Mouse (Mus musculus) intestine, embryonic 14.5 days (tissue): ENCODE measurements around the gene Tenm3. TPM values are rescaled to one million over a fixed set of nuclear protein-coding genes. Genes with fewer than 3 reads are reported as not detected.
A peak's percentile ranks its signal among the peaks of the same experiment; 100 is the strongest.

Source experiments
- ATAC-seq: fragments of 200-750 bp; cut with Nextera tagmentation; replicated peaks from 2 replicates; pipeline ENCODE4 v1.8.0; 2017; ENCODE audit warnings: low read depth, moderate number of reproducible peaks, moderate TSS enrichment, moderate library complexity; ENCODE audit not compliant: low FRiP score, low TSS enrichment
- DNase-seq: peaks from one replicate; pipeline ENCODE4 v3.0.0-alpha.2; 2018; ENCODE audit warnings: low spot score
- H3K27ac ChIP-seq: fragments of 300-500 bp; sonication (generic); 2 replicates; pipeline ENCODE4 v1.5.1; 2014; ENCODE audit warnings: low read depth, mild to moderate bottlenecking, control low read depth
- H3K27me3 ChIP-seq: fragments of 300-500 bp; sonication (generic); replicated peaks from 2 replicates; pipeline ENCODE4 v1.6.1; 2014; ENCODE audit warnings: low read length, control low read depth; ENCODE audit not compliant: control insufficient read depth, insufficient read depth
- H3K36me3 ChIP-seq: fragments of 300-500 bp; sonication (generic); 2 replicates; pipeline ENCODE4 v1.6.1; 2014; ENCODE audit warnings: low read length, control low read depth; ENCODE audit not compliant: control insufficient read depth, insufficient read depth
- H3K4me1 ChIP-seq: fragments of 300-500 bp; sonication (generic); replicated peaks from 2 replicates; pipeline ENCODE4 v1.6.1; 2014; ENCODE audit warnings: low read length, control low read depth, mixed read lengths; ENCODE audit not compliant: control insufficient read depth, insufficient read depth
- H3K4me2 ChIP-seq: fragments of 300-500 bp; sonication (generic); 2 replicates; pipeline ENCODE4 v1.6.1; 2014; ENCODE audit warnings: low read length
- H3K4me3 ChIP-seq: fragments of 300-500 bp; sonication (generic); 2 replicates; pipeline ENCODE4 v1.5.1; 2014; ENCODE audit warnings: low read depth, low read length, control low read depth, mixed read lengths
- H3K9ac ChIP-seq: fragments of 300-500 bp; sonication (generic); 2 replicates; pipeline ENCODE4 v1.6.1; 2014; ENCODE audit warnings: mild to moderate bottlenecking, low read length
- H3K9me3 ChIP-seq: fragments of 300-500 bp; sonication (generic); 2 replicates; pipeline ENCODE4 v1.6.1; 2016; ENCODE audit warnings: low read length, control low read depth; ENCODE audit not compliant: control insufficient read depth
- WGBS: fragments of 180-500 bp; shearing (Covaris S2); extraction: QIAGEN DNeasy Blood & Tissue Kit; methylation state at CpG from one replicate; pipeline ENCODE4 v1.1.7; 2014; 5-methylcytosine and 5-hydroxymethylcytosine counted together
- polyA plus RNA-seq: library from polyadenylated mRNA; unstranded; fragments of >200 nt; fragmentation: Nextera tagmentation; extraction: Ambion mirVana; gene quantifications from 2 replicates; pipeline ENCODE4 v1.2.1, GENCODE M21; 2014

The Tenm3 gene
- polyA plus RNA-seq, 1 experiment from 2014 or later: 32.1 TPM

DNA sequence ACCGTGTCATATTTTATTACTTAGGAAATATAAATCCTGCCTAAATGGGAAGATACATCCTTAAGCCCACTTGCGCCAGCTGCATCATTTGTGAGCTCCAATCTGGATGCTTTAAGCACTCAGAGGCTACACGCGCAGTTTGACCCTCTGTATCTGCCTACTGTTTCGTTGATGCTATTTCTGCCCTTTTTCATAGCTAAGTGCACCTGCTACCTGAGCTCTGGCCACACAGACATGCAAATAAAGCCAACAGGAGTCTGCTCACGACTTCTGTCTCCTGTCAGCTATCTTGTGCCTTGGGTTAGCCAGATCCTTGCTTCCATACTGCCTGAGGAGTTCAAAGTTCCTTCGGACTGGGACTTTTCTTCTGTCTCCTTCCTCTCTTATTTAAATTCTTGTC is 547.4 kb downstream of the Tenm3 start:
- Histone ChIP-seq H3K9ac (no peak overlapping the region), H3K36me3 (peaks cover 58% of the 10 kb centered on the region), H3K4me3 (no peak overlapping the region), H3K27me3 (no peaks in the 10 kb centered on the region), H3K9me3 (0 out of 2 replicates have a peak, but pooled peaks cover 3% of the 10 kb centered on the region), H3K27ac (no peak overlapping the region), H3K4me2 (no peak overlapping the region), H3K4me1 (peaks cover 5% of the 10 kb centered on the region; the same call in 1 of the 2 replicates)
- ATAC-seq: no peak
- WGBS: 91% methylated on average over 7 of the region's 7 CpGs
- DNase-seq: peak; percentile 41

DNA sequence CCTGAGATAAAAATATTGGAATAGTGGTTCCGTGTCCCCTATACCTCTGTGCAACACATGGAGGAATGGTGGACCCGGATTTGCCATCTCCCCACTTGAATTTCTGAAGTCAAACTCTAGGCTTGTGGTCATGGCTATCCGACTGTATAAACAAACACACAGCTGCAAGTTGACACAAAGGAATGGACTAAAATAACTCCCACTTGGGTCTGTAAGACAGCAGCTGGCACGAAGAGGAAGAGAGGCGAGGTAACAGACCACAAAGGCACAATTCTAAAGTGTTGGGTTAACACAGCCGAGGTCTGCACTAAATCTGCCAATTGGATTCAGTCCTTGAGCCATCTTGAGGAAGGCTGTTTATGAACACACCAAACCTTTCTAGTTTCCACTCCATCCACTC is 548.2 kb downstream of the Tenm3 start:
- no peaks in the 10 kb centered on the region for H3K27me3 ChIP-seq
- H3K36me3 ChIP-seq: peaks cover 66% of the 10 kb centered on the region
- H3K9ac ChIP-seq: no peak overlapping the region
- ATAC-seq (no peak), DNase-seq (no peak)
- H3K9me3 ChIP-seq: 0 out of 2 replicates have a peak, but pooled peaks cover 3% of the 10 kb centered on the region
- no peak overlapping the region for H3K27ac ChIP-seq
- H3K4me1 ChIP-seq: peaks cover 2% of the 10 kb centered on the region; the same call in 1 of the 2 replicates
- 83% methylated on average over 6 of the region's 6 CpGs for WGBS
- no peak overlapping the region for H3K4me2 ChIP-seq
- H3K4me3 ChIP-seq: no peak overlapping the region

DNA sequence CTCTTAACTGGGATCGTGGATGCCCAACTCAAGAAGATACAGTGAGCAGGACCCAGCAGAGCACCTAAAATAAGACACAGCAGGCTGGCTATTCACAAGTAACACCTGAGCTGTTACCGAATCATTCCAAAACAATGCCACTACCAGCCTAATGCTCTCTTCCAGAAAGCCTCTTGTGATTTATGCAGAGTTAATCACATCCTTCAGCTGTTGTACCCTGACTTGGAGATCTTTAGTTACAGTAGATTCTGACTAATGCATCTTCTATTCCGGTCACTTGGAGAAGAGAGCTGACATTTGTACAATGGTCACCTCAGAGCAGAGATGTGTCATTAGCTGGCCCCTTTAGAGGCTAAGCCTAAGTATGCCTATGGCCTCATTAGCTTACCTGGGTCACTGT is 550.0 kb downstream of the Tenm3 start:
- H3K4me1 ChIP-seq: no peaks in the 10 kb centered on the region
- DNase-seq (no peak), ATAC-seq (no peak)
- peaks cover 60% of the 10 kb centered on the region for H3K36me3 ChIP-seq
- 0 out of 2 replicates have a peak, but pooled peaks cover 3% of the 10 kb centered on the region for H3K9me3 ChIP-seq
- H3K27ac ChIP-seq: no peak overlapping the region
- H3K4me2 ChIP-seq: no peak overlapping the region
- H3K4me3 ChIP-seq: no peak overlapping the region
- H3K9ac ChIP-seq: no peak overlapping the region
- WGBS: 94% methylated on average over 3 of the region's 3 CpGs
- H3K27me3 ChIP-seq: no peaks in the 10 kb centered on the region

DNA sequence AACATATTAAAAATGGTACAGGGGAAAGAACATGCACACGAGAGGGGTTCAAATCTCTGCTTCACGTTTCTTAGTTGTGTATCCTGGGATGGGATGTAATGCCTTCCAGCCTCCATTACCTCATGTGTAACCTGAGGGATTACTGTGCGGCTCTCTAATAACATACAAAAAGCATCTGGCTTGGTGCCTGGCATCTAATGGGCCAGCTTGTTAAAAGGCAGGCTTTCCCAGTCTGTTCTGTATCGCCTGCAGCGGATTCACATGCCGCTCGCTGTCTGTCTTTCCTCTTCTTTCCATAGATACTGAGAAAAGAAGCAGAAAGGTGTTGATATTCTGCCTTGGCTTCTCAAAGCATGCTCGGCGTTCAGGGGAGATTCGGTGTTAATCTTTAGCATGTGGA is 558.3 kb downstream of the Tenm3 start:
- H3K36me3 ChIP-seq: peaks cover 28% of the 10 kb centered on the region
- no peaks in the 10 kb centered on the region for H3K4me1 ChIP-seq
- H3K27ac ChIP-seq: no peak overlapping the region
- no peaks in the 10 kb centered on the region for H3K27me3 ChIP-seq
- H3K9me3 ChIP-seq: no peaks in the 10 kb centered on the region
- no peak overlapping the region for H3K9ac ChIP-seq
- ATAC-seq: no peak
- WGBS: 88% methylated on average over 10 of the region's 10 CpGs
- H3K4me3 ChIP-seq: no peak overlapping the region
- H3K4me2 ChIP-seq: no peak overlapping the region
- no peak for DNase-seq

DNA sequence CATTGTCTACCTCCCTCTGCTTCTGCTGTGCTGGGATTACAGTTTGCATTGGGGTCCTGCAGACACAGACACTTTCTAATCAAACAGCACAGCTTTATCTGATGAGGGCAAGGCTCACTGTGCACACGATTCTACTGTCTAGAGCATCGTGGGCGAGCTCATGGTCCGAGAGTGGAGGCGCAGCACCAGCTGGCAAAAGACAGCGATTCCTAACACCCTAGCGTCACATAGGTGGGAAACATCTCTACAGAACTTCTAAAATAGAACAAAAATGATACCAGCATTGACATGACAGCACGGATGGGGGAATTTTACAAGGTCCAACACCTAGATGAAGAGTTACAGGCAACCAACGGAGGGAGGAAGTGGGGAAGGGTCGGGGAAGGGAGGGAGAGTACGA is 561.9 kb downstream of the Tenm3 start:
- Histone ChIP-seq H3K4me1 (no peaks in the 10 kb centered on the region), H3K36me3 (peaks cover 47% of the 10 kb centered on the region), H3K4me3 (no peak overlapping the region), H3K9me3 (no peaks in the 10 kb centered on the region), H3K9ac (no peak overlapping the region), H3K27ac (no peak overlapping the region), H3K27me3 (no peaks in the 10 kb centered on the region), H3K4me2 (no peak overlapping the region)
- DNase-seq: no peak
- 89% methylated on average over 11 of the region's 11 CpGs for WGBS
- no peak for ATAC-seq

DNA sequence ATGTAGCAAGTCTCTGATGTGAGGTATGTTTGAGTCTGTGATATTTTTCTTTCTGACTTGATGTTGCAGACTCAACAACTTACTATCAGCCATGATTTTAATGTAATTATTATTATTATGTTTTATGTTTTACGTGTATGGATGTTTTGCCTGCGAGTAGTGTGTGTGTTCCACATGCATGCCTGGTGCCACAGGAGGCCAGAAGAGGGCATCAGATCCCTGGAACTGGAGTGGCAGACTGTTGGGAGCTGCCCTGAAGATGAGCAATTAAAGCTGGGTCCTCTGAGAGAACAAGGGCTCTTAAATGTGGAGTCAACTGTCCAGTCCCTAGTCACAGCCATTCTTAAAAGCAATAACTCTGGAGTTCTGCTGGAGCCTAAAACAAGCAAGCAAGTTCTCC is 564.4 kb downstream of the Tenm3 start:
- Histone ChIP-seq H3K9me3 (peaks cover 3% of the 10 kb centered on the region; the same call in 1 of the 2 replicates), H3K4me2 (no peak overlapping the region), H3K36me3 (peaks cover 53% of the 10 kb centered on the region), H3K4me1 (no peaks in the 10 kb centered on the region), H3K27me3 (no peaks in the 10 kb centered on the region), H3K27ac (no peak overlapping the region), H3K9ac (no peak overlapping the region), H3K4me3 (no peak overlapping the region)
- DNase-seq (no peak), ATAC-seq (no peak)
- WGBS: 93% methylated on average over 2 of the region's 2 CpGs

DNA sequence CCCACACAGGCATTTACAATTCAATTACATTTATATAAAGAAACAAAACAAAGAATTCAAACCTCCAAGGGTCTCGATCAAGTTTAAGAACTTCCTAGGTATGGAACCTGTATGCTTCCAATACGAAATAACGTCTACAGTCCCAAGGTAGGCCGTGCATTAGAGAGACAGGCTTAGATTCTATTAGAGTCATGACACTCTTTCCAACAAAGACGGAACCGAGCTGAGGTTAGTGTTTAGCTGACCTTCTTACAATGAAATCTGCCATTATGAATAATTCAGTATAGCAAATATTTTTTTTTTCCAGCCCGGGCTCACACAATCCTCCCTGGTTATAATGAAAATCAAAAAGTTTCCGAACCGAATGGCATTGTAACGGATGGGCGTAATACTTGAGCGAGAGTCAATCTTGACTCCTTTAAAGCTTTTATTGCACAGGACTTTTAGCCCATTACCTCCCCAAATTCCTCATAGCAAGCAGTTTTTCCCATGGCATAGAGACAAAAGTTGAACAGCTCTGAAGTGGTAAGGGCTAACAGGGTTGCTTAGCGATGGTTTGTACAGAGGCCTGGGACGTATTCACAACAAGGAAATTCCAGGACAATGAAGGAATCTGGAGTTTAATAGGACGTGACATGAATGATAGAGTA is 565.6 kb downstream of the Tenm3 start:
- 90% methylated on average over 15 of the region's 15 CpGs for whole genome bisulfite sequencing
- Histone ChIP-seq H3K4me2 (no peak overlapping the region), H3K27ac (no peak overlapping the region), H3K27me3 (no peaks in the 10 kb centered on the region), H3K9ac (no peak overlapping the region), H3K4me3 (no peak overlapping the region), H3K9me3 (peaks cover 3% of the 10 kb centered on the region; the same call in 1 of the 2 replicates), H3K36me3 (peaks cover 46% of the 10 kb centered on the region), H3K4me1 (no peaks in the 10 kb centered on the region)
- ATAC-seq (no peak), DNase-seq (no peak)

DNA sequence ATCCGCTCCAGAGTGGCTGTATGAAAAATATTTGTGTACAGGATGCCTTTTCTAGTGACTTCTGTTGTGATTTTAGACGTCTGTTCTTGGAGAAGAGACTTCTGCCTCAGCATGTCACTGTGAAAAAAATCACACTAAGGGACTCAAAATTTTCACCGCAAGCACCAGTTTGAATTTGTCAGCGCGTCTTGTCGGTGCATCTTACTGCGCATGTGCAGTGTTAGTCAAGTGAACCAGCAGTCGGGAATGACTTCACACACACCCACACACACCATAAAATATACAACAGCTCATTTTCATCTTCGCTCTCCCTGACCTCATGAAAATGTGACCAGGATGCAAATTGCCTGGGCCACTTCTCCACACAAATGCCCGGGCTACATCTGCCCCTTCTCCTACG is 568.7 kb downstream of the Tenm3 start:
- no peak overlapping the region for H3K4me2 ChIP-seq
- H3K27me3 ChIP-seq: no peaks in the 10 kb centered on the region
- DNase-seq (no peak), ATAC-seq (no peak)
- H3K9ac ChIP-seq: no peak overlapping the region
- H3K27ac ChIP-seq: no peak overlapping the region
- H3K4me3 ChIP-seq: no peak overlapping the region
- H3K4me1 ChIP-seq: no peaks in the 10 kb centered on the region
- H3K36me3 ChIP-seq: peaks cover 52% of the 10 kb centered on the region
- peaks cover 3% of the 10 kb centered on the region; the same call in 1 of the 2 replicates for H3K9me3 ChIP-seq
- WGBS: 93% methylated on average over 11 of the region's 11 CpGs

DNA sequence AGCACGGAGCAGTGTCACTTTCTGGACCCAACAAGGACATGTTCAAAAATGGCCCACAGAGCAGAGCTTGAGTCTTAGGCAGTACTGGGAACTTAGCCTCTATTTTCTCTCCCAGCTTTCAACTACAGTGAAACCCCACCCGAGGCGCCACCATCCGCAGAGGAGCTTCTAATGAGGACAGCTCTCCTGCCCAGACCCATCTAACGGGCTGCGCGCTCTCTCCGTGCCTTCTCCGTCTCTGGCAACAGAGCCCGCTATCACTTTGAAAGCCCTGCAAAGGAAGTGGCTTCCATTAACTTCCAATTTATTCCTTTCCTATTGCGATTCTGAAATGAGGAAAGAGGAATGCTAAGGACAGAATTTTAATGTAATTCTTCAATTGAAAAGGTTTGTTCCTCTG is 569.2 kb downstream of the Tenm3 start:
- no peak for ATAC-seq
- no peak for DNase-seq
- no peak overlapping the region for H3K9ac ChIP-seq
- H3K36me3 ChIP-seq: peaks cover 52% of the 10 kb centered on the region
- H3K9me3 ChIP-seq: peaks cover 3% of the 10 kb centered on the region; the same call in 1 of the 2 replicates
- no peak overlapping the region for H3K4me2 ChIP-seq
- WGBS: 94% methylated on average over 11 of the region's 11 CpGs
- no peak overlapping the region for H3K4me3 ChIP-seq
- H3K27ac ChIP-seq: no peak overlapping the region
- H3K27me3 ChIP-seq: no peaks in the 10 kb centered on the region
- no peaks in the 10 kb centered on the region for H3K4me1 ChIP-seq
